Mouse (Mus musculus) ES-Bruce4 (cell line): ENCODE measurements around the gene Atxn2.

Source experiments
- CTCF ChIP-seq: IDR thresholded peaks from one replicate; pipeline ENCODE4 v1.8.1; 2011; ENCODE audit warnings: low read depth, low read length
- EP300 ChIP-seq: IDR thresholded peaks from 2 replicates; pipeline ENCODE4 v1.6.1; 2011; ENCODE audit warnings: low read depth, low read length; ENCODE audit not compliant: insufficient read depth
- POLR2A ChIP-seq: IDR thresholded peaks from one replicate; pipeline ENCODE4 v1.8.1; 2011; ENCODE audit warnings: low read length; ENCODE audit not compliant: insufficient read depth

DNA sequence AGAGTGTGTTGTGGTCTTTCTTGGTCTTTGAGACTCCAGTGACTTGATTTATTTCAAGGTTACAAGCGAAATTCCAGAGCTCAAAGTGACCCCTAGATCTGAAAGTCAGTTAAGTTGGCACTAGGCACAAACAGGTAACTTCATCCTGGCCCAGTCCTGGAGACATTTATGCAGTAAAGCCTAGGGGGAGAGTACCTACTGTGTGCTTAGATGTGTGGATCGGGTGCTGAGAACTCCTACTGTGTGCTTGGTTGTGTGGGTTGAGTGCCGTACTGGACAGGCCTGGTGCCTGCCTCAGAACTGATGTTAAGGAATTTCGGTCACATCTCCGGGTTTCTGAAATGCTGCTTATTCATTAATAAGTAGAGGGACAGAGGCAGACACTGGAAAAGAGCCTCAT is 49.6 kb upstream of the Atxn2 start:
- TF ChIP-seq CTCF, result no peak
- TF ChIP-seq EP300, result no peak
- TF ChIP-seq POLR2A, result no peak
